Mouse (Mus musculus) liver, adult 2 months (tissue): ENCODE results near the gene Dguok.

ENCODE experiments used
- CTCF ChIP-seq: fragments of 200-500 bp; IDR thresholded peaks from 2 replicates; pipeline ENCODE4 v1.5.1; 2011; ENCODE audit warnings: low read depth, low read length, control low read depth
- POLR2A ChIP-seq: fragments of 200-500 bp; IDR thresholded peaks from 2 replicates; pipeline ENCODE4 v1.6.1; 2011; ENCODE audit warnings: low read length, control low read depth; ENCODE audit not compliant: insufficient read depth; ENCODE audit errors: extremely low read depth

DNA sequence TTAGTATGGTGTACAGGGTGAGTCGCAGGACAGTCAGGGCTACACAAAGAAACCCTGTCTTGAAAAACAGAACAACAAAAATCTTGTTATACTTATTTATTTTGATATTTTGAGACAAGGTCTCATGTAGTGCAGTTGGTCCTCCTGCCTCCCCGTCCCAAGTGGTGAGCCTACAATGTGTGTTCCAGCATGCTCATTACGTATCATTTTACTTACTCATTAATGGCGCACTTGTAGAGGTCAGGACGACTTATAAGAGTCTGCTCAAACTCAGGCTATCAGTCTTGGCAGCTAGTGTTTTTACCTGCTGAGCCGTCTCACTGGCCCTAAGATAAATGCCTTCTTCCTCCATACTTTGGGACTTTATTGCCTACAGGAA lies 388 bp upstream of the Dguok start:
- TF ChIP-seq POLR2A (no peak), CTCF (no peak)
